Mouse (Mus musculus) liver (tissue): ENCODE data around the gene Tinagl1.
A peak's percentile ranks its signal among the peaks of the same experiment; 100 is the strongest.

ENCODE experiments used
- DNase-seq: peaks from one replicate; pipeline ENCODE4 v3.0.0-alpha.2; 2020; ENCODE audit warnings: mixed read lengths

The Tinagl1 gene

GRCm38 (mm10) chr4:130139214-130139492, 35.8 kb downstream of the Tinagl1 start, which contains the start of gene Hcrtr1:
Hcrtr1 (minus strand) TSS chr4:130139359.
- DNase-seq, result no peak

GRCm38 (mm10) chr4:130138441-130139213, 36.3 kb downstream of the Tinagl1 start:
- DNase-seq, result peak; percentile 65

- no peak for DNase-seq
These were observed 41.5 kb downstream of the Tinagl1 start for GRCm38 (mm10) chr4:130133399-130133798.

- DNase-seq, result no peak
These were observed 43.3 kb downstream of the Tinagl1 start for GRCm38 (mm10) chr4:130131448-130132105.

- DNase-seq, result no peak
These were observed 44.1 kb downstream of the Tinagl1 start for GRCm38 (mm10) chr4:130130641-130131350.

GRCm38 (mm10) chr4:130130082-130130481, 44.8 kb downstream of the Tinagl1 start:
- no peak for DNase-seq

- no peak for DNase-seq
These were observed 46.0 kb downstream of the Tinagl1 start for GRCm38 (mm10) chr4:130128907-130129306.

GRCm38 (mm10) chr4:130125935-130126334, 49.0 kb downstream of the Tinagl1 start:
- no peak for DNase-seq

- no peak for DNase-seq
These were observed 49.8 kb downstream of the Tinagl1 start for GRCm38 (mm10) chr4:130125164-130125563.

GRCm38 (mm10) chr4:130124110-130124509, 50.8 kb downstream of the Tinagl1 start:
- DNase-seq, result no peak

- no peak for DNase-seq
These were observed 51.9 kb downstream of the Tinagl1 start for GRCm38 (mm10) chr4:130123020-130123419.

- no peak for DNase-seq
These were observed 53.4 kb downstream of the Tinagl1 start for GRCm38 (mm10) chr4:130121560-130121959.

GRCm38 (mm10) chr4:130120752-130121151, 54.2 kb downstream of the Tinagl1 start:
- DNase-seq, result no peak
